Mouse (Mus musculus): ENCODE measurements around the gene Gm13288. TPM values are rescaled to one million over a fixed set of nuclear protein-coding genes. Genes with fewer than 3 reads are reported as not detected.
"Not testable (repeated sequence)": the region's sequence is repeated elsewhere in the genome, so short reads cannot be mapped to it uniquely, and the experiment has no call there.

Gm13288 gene
- polyA plus RNA-seq, 1 experiment = 0.18 TPM

- H3K36me3 ChIP-seq (ENCODE audit: control insufficient read depth, insufficient read depth); H3K79me2 ChIP-seq (ENCODE audit: control insufficient read depth, insufficient read depth); H3K27me3 ChIP-seq (ENCODE audit: control insufficient read depth, insufficient read depth, insufficient read length); H3K79me3 ChIP-seq (ENCODE audit: low read depth); H3ac ChIP-seq (ENCODE audit: control insufficient read depth, insufficient read length, low read depth); H3K4me3 ChIP-seq (ENCODE audit: insufficient read depth, poor library complexity, severe bottlenecking): not testable (repeated sequence)
Observed at GRCm38 (mm10) chr4:88779550-88779949, 25.8 kb upstream of the Gm13288 start, which contains the start of gene Gm13272. TSS of gene Gm13272 (plus strand) at chr4:88779850.

- H3ac ChIP-seq (ENCODE audit: control insufficient read depth, insufficient read length, low read depth) = not testable (repeated sequence)
Observed at GRCm38 (mm10) chr4:88780320-88780719, 25.0 kb upstream of the Gm13288 start.

DNA sequence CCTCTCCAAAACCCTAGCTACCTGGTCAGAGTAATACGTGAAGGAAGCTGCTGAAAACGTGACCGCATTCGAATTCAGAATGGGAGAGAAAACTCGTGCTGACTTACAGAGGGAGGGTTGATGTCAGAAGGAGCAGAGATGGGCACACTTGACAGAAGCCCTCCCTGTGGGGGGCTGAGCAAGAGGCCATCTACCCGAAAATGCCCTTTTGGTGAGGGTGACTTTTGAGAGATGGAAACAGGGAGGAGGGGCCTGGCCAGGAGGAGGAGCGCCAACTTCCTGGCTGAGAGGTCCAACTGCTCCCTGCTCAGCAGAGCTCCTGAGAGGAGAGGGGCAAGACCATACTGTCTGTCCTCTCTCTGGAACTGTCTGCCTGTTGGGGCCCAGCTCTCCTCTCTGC, 23.5 kb upstream of the Gm13288 start, which contains the start of gene Ifnz:
TSS of gene Ifnz (plus strand) at position 301 of the 400 bp plus-strand sequence.
- H3K79me3 ChIP-seq (ENCODE audit: low read depth); H3K36me3 ChIP-seq (ENCODE audit: control insufficient read depth, insufficient read depth); H3K27me3 ChIP-seq (ENCODE audit: control insufficient read depth, insufficient read depth, insufficient read length); H3K79me2 ChIP-seq (ENCODE audit: control insufficient read depth, insufficient read depth); H3K4me3 ChIP-seq (ENCODE audit: insufficient read depth, poor library complexity, severe bottlenecking); H3ac ChIP-seq (ENCODE audit: control insufficient read depth, insufficient read length, low read depth): not testable (repeated sequence)

More at GRCm38 (mm10) chr4:88780320-88780719, 25.0 kb upstream of the Gm13288 start:
- not testable (repeated sequence) for H3K36me3 ChIP-seq (ENCODE audit: control insufficient read depth, insufficient read depth); H3K79me2 ChIP-seq (ENCODE audit: control insufficient read depth, insufficient read depth); H3K27me3 ChIP-seq (ENCODE audit: control insufficient read depth, insufficient read depth, insufficient read length); H3K79me3 ChIP-seq (ENCODE audit: low read depth); H3K4me3 ChIP-seq (ENCODE audit: insufficient read depth, poor library complexity, severe bottlenecking)

DNA sequence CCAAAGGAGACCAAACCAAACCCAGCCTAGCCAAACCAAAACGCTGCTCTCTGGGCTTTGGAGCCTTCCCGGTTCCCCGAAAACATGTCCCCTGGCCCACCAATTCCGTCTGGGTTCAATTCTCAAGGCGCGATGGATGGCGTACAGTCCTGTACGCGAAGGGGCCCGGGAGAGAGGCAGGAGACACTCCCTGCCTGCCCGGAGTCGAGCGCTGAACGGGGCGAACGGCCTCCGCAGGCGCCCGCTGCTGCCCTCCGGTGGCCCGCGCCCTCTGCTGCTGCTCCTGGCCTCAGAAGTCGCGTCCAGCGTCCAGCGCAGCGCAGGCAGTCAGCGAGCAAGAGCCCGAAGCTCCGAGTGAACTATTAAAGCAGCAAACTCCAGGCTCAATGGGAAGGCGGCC, 23.0 kb upstream of the Gm13288 start:
- H3K79me2 ChIP-seq (ENCODE audit: control insufficient read depth, insufficient read depth); H3K4me3 ChIP-seq (ENCODE audit: insufficient read depth, poor library complexity, severe bottlenecking); H3K36me3 ChIP-seq (ENCODE audit: control insufficient read depth, insufficient read depth); H3ac ChIP-seq (ENCODE audit: control insufficient read depth, insufficient read length, low read depth); H3K79me3 ChIP-seq (ENCODE audit: low read depth); H3K27me3 ChIP-seq (ENCODE audit: control insufficient read depth, insufficient read depth, insufficient read length): not testable (repeated sequence)

GRCm38 (mm10) chr4:88785409-88785808, 19.9 kb upstream of the Gm13288 start, which contains the start of gene Gm13276:
TSS of gene Gm13276 (plus strand) at chr4:88785709.
- not testable (repeated sequence) for H3K27me3 ChIP-seq (ENCODE audit: control insufficient read depth, insufficient read depth, insufficient read length); H3K79me3 ChIP-seq (ENCODE audit: low read depth); H3K4me3 ChIP-seq (ENCODE audit: insufficient read depth, poor library complexity, severe bottlenecking); H3K79me2 ChIP-seq (ENCODE audit: control insufficient read depth, insufficient read depth); H3ac ChIP-seq (ENCODE audit: control insufficient read depth, insufficient read length, low read depth); H3K36me3 ChIP-seq (ENCODE audit: control insufficient read depth, insufficient read depth)

GRCm38 (mm10) chr4:88788402-88788801, 16.9 kb upstream of the Gm13288 start, which contains the start of gene Gm13277:
TSS of gene Gm13277 (plus strand) at chr4:88788632.
- not testable (repeated sequence) for H3K36me3 ChIP-seq (ENCODE audit: control insufficient read depth, insufficient read depth); H3K27me3 ChIP-seq (ENCODE audit: control insufficient read depth, insufficient read depth, insufficient read length); H3K79me3 ChIP-seq (ENCODE audit: low read depth); H3ac ChIP-seq (ENCODE audit: control insufficient read depth, insufficient read length, low read depth); H3K79me2 ChIP-seq (ENCODE audit: control insufficient read depth, insufficient read depth); H3K4me3 ChIP-seq (ENCODE audit: insufficient read depth, poor library complexity, severe bottlenecking)

DNA sequence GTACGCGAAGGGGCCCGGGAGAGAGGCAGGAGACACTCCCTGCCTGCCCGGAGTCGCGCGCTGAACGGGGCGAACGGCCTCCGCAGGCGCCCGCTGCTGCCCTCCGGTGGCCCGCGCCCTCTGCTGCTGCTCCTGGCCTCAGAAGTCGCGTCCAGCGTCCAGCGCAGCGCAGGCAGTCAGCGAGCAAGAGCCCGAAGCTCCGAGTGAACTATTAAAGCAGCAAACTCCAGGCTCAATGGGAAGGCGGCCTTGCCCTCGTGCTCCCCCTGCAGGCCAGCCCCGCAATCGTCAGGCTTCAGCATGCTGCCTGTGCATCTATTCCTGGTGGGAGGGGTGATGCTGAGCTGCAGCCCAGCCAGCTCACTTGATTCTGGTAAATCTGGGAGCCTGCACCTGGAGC, 14.1 kb upstream of the Gm13288 start, which contains the start of gene Gm13278:
TSS of gene Gm13278 (plus strand) at position 301 of the 400 bp plus-strand sequence.
- not testable (repeated sequence) for H3K79me3 ChIP-seq (ENCODE audit: low read depth); H3ac ChIP-seq (ENCODE audit: control insufficient read depth, insufficient read length, low read depth); H3K4me3 ChIP-seq (ENCODE audit: insufficient read depth, poor library complexity, severe bottlenecking); H3K36me3 ChIP-seq (ENCODE audit: control insufficient read depth, insufficient read depth); H3K79me2 ChIP-seq (ENCODE audit: control insufficient read depth, insufficient read depth); H3K27me3 ChIP-seq (ENCODE audit: control insufficient read depth, insufficient read depth, insufficient read length)

DNA sequence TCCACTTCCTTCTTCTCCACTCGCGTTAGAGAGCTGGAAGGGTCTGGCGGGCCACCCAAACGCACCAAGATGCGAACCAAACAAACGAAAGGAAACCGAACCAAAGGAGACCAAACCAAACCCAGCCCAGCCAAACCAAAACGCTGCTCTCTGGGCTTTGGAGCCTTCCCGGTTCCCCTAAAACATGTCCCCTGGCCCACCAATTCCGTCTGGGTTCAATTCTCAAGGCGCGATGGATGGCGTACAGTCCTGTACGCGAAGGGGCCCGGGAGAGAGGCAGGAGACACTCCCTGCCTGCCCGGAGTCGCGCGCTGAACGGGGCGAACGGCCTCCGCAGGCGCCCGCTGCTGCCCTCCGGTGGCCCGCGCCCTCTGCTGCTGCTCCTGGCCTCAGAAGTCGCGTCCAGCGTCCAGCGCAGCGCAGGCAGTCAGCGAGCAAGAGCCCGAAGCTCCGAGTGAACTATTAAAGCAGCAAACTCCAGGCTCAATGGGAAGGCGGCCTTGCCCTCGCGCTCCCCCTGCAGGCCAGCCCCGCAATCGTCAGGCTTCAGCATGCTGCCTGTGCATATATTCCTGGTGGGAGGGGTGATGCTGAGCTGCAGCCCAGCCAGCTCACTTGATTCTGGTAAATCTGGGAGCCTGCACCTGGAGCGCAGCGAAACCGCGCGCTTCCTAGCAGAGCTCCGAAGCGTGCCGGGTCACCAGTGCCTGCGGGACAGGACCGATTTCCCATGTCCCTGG, 11.2 kb upstream of the Gm13288 start, which contains the start of gene Gm13275:
TSS of gene Gm13275 (plus strand) at position 552 of the 740 bp plus-strand sequence.
- H3K36me3 ChIP-seq (ENCODE audit: control insufficient read depth, insufficient read depth); H3K79me3 ChIP-seq (ENCODE audit: low read depth); H3K79me2 ChIP-seq (ENCODE audit: control insufficient read depth, insufficient read depth); H3K27me3 ChIP-seq (ENCODE audit: control insufficient read depth, insufficient read depth, insufficient read length); H3K4me3 ChIP-seq (ENCODE audit: insufficient read depth, poor library complexity, severe bottlenecking); H3ac ChIP-seq (ENCODE audit: control insufficient read depth, insufficient read length, low read depth): not testable (repeated sequence)

- H3K79me2 ChIP-seq (ENCODE audit: control insufficient read depth, insufficient read depth); H3K79me3 ChIP-seq (ENCODE audit: low read depth); H3K27me3 ChIP-seq (ENCODE audit: control insufficient read depth, insufficient read depth, insufficient read length); H3K36me3 ChIP-seq (ENCODE audit: control insufficient read depth, insufficient read depth); H3K4me3 ChIP-seq (ENCODE audit: insufficient read depth, poor library complexity, severe bottlenecking); H3ac ChIP-seq (ENCODE audit: control insufficient read depth, insufficient read length, low read depth): not testable (repeated sequence)
Observed at GRCm38 (mm10) chr4:88797097-88797496, 8.2 kb upstream of the Gm13288 start, which contains the start of gene Gm13279. TSS of gene Gm13279 (plus strand) at chr4:88797397.

- H3K4me3 ChIP-seq (ENCODE audit: insufficient read depth, poor library complexity, severe bottlenecking) = not testable (repeated sequence)
Observed at GRCm38 (mm10) chr4:88799365-88799764, 6.0 kb upstream of the Gm13288 start, which contains the start of gene Gm13285. TSS of gene Gm13285 (plus strand) at chr4:88799665.

GRCm38 (mm10) chr4:88802954-88803353, 2.4 kb upstream of the Gm13288 start, which contains the start of gene Gm13287:
TSS of gene Gm13287 (plus strand) at chr4:88803254.
- not testable (repeated sequence) for H3K36me3 ChIP-seq (ENCODE audit: control insufficient read depth, insufficient read depth); H3K79me3 ChIP-seq (ENCODE audit: low read depth); H3K79me2 ChIP-seq (ENCODE audit: control insufficient read depth, insufficient read depth); H3K27me3 ChIP-seq (ENCODE audit: control insufficient read depth, insufficient read depth, insufficient read length); H3ac ChIP-seq (ENCODE audit: control insufficient read depth, insufficient read length, low read depth); H3K4me3 ChIP-seq (ENCODE audit: insufficient read depth, poor library complexity, severe bottlenecking)

More at GRCm38 (mm10) chr4:88799365-88799764, 6.0 kb upstream of the Gm13288 start, which contains the start of gene Gm13285:
- not testable (repeated sequence) for H3K79me2 ChIP-seq (ENCODE audit: control insufficient read depth, insufficient read depth); H3K27me3 ChIP-seq (ENCODE audit: control insufficient read depth, insufficient read depth, insufficient read length); H3K36me3 ChIP-seq (ENCODE audit: control insufficient read depth, insufficient read depth); H3K79me3 ChIP-seq (ENCODE audit: low read depth); H3ac ChIP-seq (ENCODE audit: control insufficient read depth, insufficient read length, low read depth)
